Mouse (Mus musculus) heart, embryonic 16.5 days (tissue): Measurements from ENCODE around the gene Copg2. TPM values are rescaled to one million over a fixed set of nuclear protein-coding genes. Genes with fewer than 3 reads are reported as not detected.

ENCODE experiments used
- ATAC-seq: fragments of 200-750 bp; cut with Nextera tagmentation; replicated peaks from 2 replicates; pipeline ENCODE4 v1.8.0; 2017; ENCODE audit warnings: moderate number of reproducible peaks; ENCODE audit not compliant: insufficient read depth, low FRiP score; ENCODE audit errors: extremely low read depth
- H3K27ac ChIP-seq: fragments of 300-500 bp; sonication (generic); 2 replicates; pipeline ENCODE4 v1.5.1; 2014; ENCODE audit warnings: mild to moderate bottlenecking, low read length, control low read depth, moderate library complexity
- H3K27me3 ChIP-seq: fragments of 300-500 bp; sonication (generic); 2 replicates; pipeline ENCODE4 v1.6.1; 2014; ENCODE audit warnings: low read length, mixed read lengths; ENCODE audit not compliant: control insufficient read depth, insufficient read depth
- H3K36me3 ChIP-seq: fragments of 300-500 bp; sonication (generic); 2 replicates; pipeline ENCODE4 v1.6.1; 2014; ENCODE audit not compliant: control insufficient read depth, insufficient read depth
- H3K4me1 ChIP-seq: fragments of 300-500 bp; sonication (generic); 2 replicates; pipeline ENCODE4 v1.6.1; 2014; ENCODE audit warnings: low read length, mixed read lengths; ENCODE audit not compliant: control insufficient read depth, insufficient read depth
- H3K4me2 ChIP-seq: fragments of 300-500 bp; sonication (generic); 2 replicates; pipeline ENCODE4 v1.6.1; 2014; ENCODE audit warnings: low read depth, mild to moderate bottlenecking, control low read depth, low read length
- H3K4me3 ChIP-seq: fragments of 300-500 bp; sonication (generic); 2 replicates; pipeline ENCODE4 v1.5.1; 2014; ENCODE audit warnings: mild to moderate bottlenecking, control low read depth, low read length
- H3K9ac ChIP-seq: fragments of 300-500 bp; sonication (generic); 2 replicates; pipeline ENCODE4 v1.6.1; 2014; ENCODE audit warnings: low read length, control low read depth
- H3K9me3 ChIP-seq: fragments of 300-500 bp; sonication (generic); replicated peaks from 2 replicates; pipeline ENCODE4 v1.6.1; 2016; ENCODE audit warnings: low read length; ENCODE audit not compliant: control insufficient read depth
- WGBS: fragments of 180-500 bp; shearing (Covaris S2); extraction: QIAGEN DNeasy Blood & Tissue Kit; methylation state at CpG from one replicate; pipeline ENCODE4 v1.1.7; 2014; 5-methylcytosine and 5-hydroxymethylcytosine counted together
- polyA plus RNA-seq: library from polyadenylated mRNA; unstranded; fragments of >200 nt; fragmentation: Nextera tagmentation; extraction: Ambion mirVana; gene quantifications from 2 replicates; pipeline ENCODE4 v1.2.1, GENCODE M21; 2015

Gene Copg2
- polyA plus RNA-seq, 1 experiment from 2014 or later: 20.9 TPM

GRCm38 (mm10) chr6:30751209-30751608 is 145.4 kb downstream of the Copg2 start:
- no peaks in the 10 kb centered on the region for H3K4me1 ChIP-seq
- ATAC-seq: no peak
- 63% methylated on average over 2 of the region's 2 CpGs for WGBS
- H3K36me3 ChIP-seq: peaks cover 24% of the 10 kb centered on the region
- H3K4me2 ChIP-seq: no peak overlapping the region
- no peak overlapping the region for H3K27ac ChIP-seq
- no peak overlapping the region for H3K4me3 ChIP-seq
- no peaks in the 10 kb centered on the region for H3K27me3 ChIP-seq
- H3K9ac ChIP-seq: no peak overlapping the region
- H3K9me3 ChIP-seq: no peaks in the 10 kb centered on the region

- peak; percentile 34; the same call in 1 of the 2 replicates for ATAC-seq
- Histone ChIP-seq H3K9ac (no peak overlapping the region), H3K4me3 (no peak overlapping the region), H3K27ac (no peak overlapping the region), H3K36me3 (peaks cover 26% of the 10 kb centered on the region), H3K9me3 (no peaks in the 10 kb centered on the region), H3K4me1 (no peaks in the 10 kb centered on the region), H3K4me2 (no peak overlapping the region), H3K27me3 (no peaks in the 10 kb centered on the region)
- 61% methylated on average over 6 of the region's 6 CpGs for WGBS
Measured at GRCm38 (mm10) chr6:30750482-30750881, 146.1 kb downstream of the Copg2 start.

- no peak overlapping the region for H3K4me2 ChIP-seq
- H3K9ac ChIP-seq: no peak overlapping the region
- no peak overlapping the region for H3K4me3 ChIP-seq
- peaks cover 31% of the 10 kb centered on the region for H3K36me3 ChIP-seq
- WGBS: 50% methylated on average over 1 of the region's 1 CpGs
- H3K27me3 ChIP-seq: no peaks in the 10 kb centered on the region
- ATAC-seq: peak; percentile 55
- no peak overlapping the region for H3K27ac ChIP-seq
- no peaks in the 10 kb centered on the region for H3K9me3 ChIP-seq
- H3K4me1 ChIP-seq: no peaks in the 10 kb centered on the region
Measured at GRCm38 (mm10) chr6:30749892-30750291, 146.7 kb downstream of the Copg2 start.

GRCm38 (mm10) chr6:30749042-30749689 is 147.4 kb downstream of the Copg2 start:
- Histone ChIP-seq H3K27ac (no peak overlapping the region), H3K27me3 (no peaks in the 10 kb centered on the region), H3K4me2 (no peak overlapping the region), H3K9ac (no peak overlapping the region), H3K4me3 (no peak overlapping the region), H3K9me3 (no peaks in the 10 kb centered on the region), H3K4me1 (no peaks in the 10 kb centered on the region), H3K36me3 (peaks cover 35% of the 10 kb centered on the region)
- ATAC-seq: 0 out of 2 replicates have a peak, but pooled peaks have one; percentile 10
- WGBS: 22% methylated on average over 2 of the region's 2 CpGs

- Histone ChIP-seq H3K9ac (no peak overlapping the region), H3K9me3 (no peaks in the 10 kb centered on the region), H3K4me1 (no peaks in the 10 kb centered on the region), H3K27me3 (no peaks in the 10 kb centered on the region), H3K4me3 (no peak overlapping the region), H3K36me3 (peaks cover 42% of the 10 kb centered on the region), H3K27ac (no peak overlapping the region), H3K4me2 (no peak overlapping the region)
- ATAC-seq: no peak
- WGBS: 66% methylated on average over 6 of the region's 6 CpGs
Measured at GRCm38 (mm10) chr6:30748358-30748910, 148.2 kb downstream of the Copg2 start.

GRCm38 (mm10) chr6:30747631-30748357 is 148.8 kb downstream of the Copg2 start:
- Histone ChIP-seq H3K9ac (no peak overlapping the region), H3K4me1 (no peaks in the 10 kb centered on the region), H3K36me3 (peaks cover 45% of the 10 kb centered on the region), H3K4me3 (no peak overlapping the region), H3K27ac (no peak overlapping the region), H3K27me3 (no peaks in the 10 kb centered on the region), H3K4me2 (no peak overlapping the region), H3K9me3 (no peaks in the 10 kb centered on the region)
- ATAC-seq: no peak
- WGBS: 73% methylated on average over 7 of the region's 7 CpGs

GRCm38 (mm10) chr6:30745591-30745990 is 151.0 kb downstream of the Copg2 start:
- no peak overlapping the region for H3K9ac ChIP-seq
- no peaks in the 10 kb centered on the region for H3K9me3 ChIP-seq
- 52% methylated on average over 7 of the region's 7 CpGs for WGBS
- peaks cover 49% of the 10 kb centered on the region for H3K36me3 ChIP-seq
- no peak overlapping the region for H3K4me2 ChIP-seq
- no peak overlapping the region for H3K4me3 ChIP-seq
- H3K27ac ChIP-seq: no peak overlapping the region
- no peaks in the 10 kb centered on the region for H3K4me1 ChIP-seq
- ATAC-seq: no peak
- H3K27me3 ChIP-seq: no peaks in the 10 kb centered on the region

GRCm38 (mm10) chr6:30744846-30745245 is 151.7 kb downstream of the Copg2 start:
- Histone ChIP-seq H3K27me3 (no peaks in the 10 kb centered on the region), H3K9me3 (peaks cover 2% of the 10 kb centered on the region; the same call in 1 of the 2 replicates), H3K4me1 (no peaks in the 10 kb centered on the region; the same call in 1 of the 2 replicates), H3K36me3 (peaks cover 48% of the 10 kb centered on the region), H3K9ac (no peak overlapping the region), H3K4me2 (no peak overlapping the region), H3K4me3 (no peak overlapping the region), H3K27ac (no peak overlapping the region)
- 75% methylated on average over 10 of the region's 10 CpGs for WGBS
- ATAC-seq: no peak

GRCm38 (mm10) chr6:30739177-30739747 is 157.3 kb downstream of the Copg2 start:
- peak overlapping the region; percentile 69 for H3K9ac ChIP-seq
- WGBS: 52% methylated on average over 10 of the region's 10 CpGs
- peak overlapping the region; percentile 56 for H3K4me3 ChIP-seq
- H3K9me3 ChIP-seq: peaks cover 47% of the 10 kb centered on the region
- H3K27me3 ChIP-seq: no peaks in the 10 kb centered on the region
- H3K36me3 ChIP-seq: peaks cover 19% of the 10 kb centered on the region
- no peak for ATAC-seq
- no peaks in the 10 kb centered on the region; the same call in 1 of the 2 replicates for H3K4me1 ChIP-seq
- H3K27ac ChIP-seq: peak overlapping the region; percentile 85
- peak overlapping the region; percentile 69 for H3K4me2 ChIP-seq
